Mouse (Mus musculus): ENCODE data around the gene Lcn8.
"Not testable (repeated sequence)": the region's sequence is repeated elsewhere in the genome, so short reads cannot be mapped to it uniquely, and the experiment has no call there.

Lcn8 gene

DNA sequence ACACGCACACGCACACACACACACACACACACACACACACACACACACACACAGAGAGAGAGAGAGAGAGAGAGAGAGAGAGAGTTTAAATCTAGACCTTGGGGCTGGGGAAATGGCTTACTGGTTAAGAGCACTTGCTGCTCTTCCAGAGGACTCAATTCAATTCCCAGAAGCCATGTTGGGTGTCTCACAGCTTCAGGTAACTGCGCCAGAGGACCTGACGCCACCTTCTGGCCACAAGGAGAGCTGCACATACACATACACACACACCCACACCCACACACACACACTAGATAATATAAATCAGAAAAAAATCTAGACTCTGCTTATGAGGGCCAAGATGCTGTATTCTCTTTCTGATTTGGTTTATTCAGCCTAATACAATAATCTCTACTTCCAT is 34.0 kb downstream of the Lcn8 start:
- Histone ChIP-seq H3K27me3 (ENCODE audit: insufficient read depth, low read length) (peaks cover 11% of the 10 kb centered on the region; the same call in 1 of the 2 replicates), H3K36me3 (ENCODE audit: insufficient read depth, low read length) (no peaks in the 10 kb centered on the region), H3K4me1 (replicated peaks; ENCODE audit: low read depth, low read length) (no peaks in the 10 kb centered on the region), H3K9me3 (ENCODE audit: low read length) (no peaks in the 10 kb centered on the region), H3K4me3 (replicated peaks; ENCODE audit: low read length) (no peak overlapping the region)
- no peak for TF ChIP-seq NANOG (IDR thresholded peaks at IDR 0.05; ENCODE audit: borderline replicate concordance, low read length)
- TF ChIP-seq CTCF (conservative IDR thresholded peaks at IDR 0.05; ENCODE audit: low read length) = peak; percentile 39

DNA sequence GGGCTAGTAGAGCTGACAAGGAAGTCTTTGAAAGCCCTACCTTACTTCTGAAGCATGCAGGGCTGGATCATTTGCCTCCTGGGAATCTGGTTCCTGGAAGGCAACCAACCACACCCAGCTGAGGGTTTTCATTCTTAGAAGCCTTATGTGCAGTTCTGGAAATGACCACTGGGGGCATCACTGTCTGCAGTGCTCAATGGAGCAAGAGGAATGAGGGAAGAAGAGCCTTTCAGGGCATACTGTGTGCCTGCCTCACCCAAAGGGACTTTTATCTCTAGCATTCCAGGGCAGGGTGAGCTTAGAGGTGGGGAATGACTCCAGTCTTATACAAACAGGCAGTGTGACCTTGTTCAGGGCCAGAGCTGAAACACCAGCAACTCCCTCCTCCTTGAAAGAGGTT is 41.7 kb downstream of the Lcn8 start:
- H3K4me1 ChIP-seq (replicated peaks; ENCODE audit: low read depth, low read length) = peaks cover 12% of the 10 kb centered on the region
- TF ChIP-seq CTCF (conservative IDR thresholded peaks at IDR 0.05; ENCODE audit: low read length) = peak; percentile 97
- no peak for TF ChIP-seq POU5F1 (IDR thresholded peaks at IDR 0.05; ENCODE audit: borderline replicate concordance, low read length)
- TF ChIP-seq NANOG (IDR thresholded peaks at IDR 0.05; ENCODE audit: borderline replicate concordance, low read length) = no peak
- H3K9me3 ChIP-seq (ENCODE audit: low read length) = no peaks in the 10 kb centered on the region
- no peaks in the 10 kb centered on the region for H3K27me3 ChIP-seq (ENCODE audit: insufficient read depth, low read length)
- H3K4me3 ChIP-seq (replicated peaks; ENCODE audit: low read length) = no peak overlapping the region
- H3K36me3 ChIP-seq (ENCODE audit: insufficient read depth, low read length) = no peaks in the 10 kb centered on the region

DNA sequence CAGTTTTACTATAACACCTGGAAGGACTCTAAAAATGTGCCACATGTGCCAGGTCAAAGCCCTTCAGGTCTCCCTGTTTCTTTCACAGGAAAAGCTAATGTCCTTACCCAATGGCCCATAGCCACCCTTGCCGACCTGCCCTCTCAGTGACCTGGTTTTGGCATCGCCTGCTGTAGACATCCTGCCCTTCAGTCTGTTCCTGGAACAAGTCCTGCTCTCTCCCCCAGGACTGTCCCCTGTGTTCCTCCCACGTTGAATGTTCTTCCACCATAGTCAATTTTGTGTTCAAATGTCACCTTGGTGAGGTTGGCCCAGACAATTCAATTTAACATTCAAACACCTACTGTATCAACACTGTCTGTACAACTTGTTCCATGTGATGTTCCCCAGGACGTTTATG is 44.0 kb downstream of the Lcn8 start:
- TF ChIP-seq CTCF (conservative IDR thresholded peaks at IDR 0.05; ENCODE audit: low read length) = no peak
- no peak for TF ChIP-seq POU5F1 (IDR thresholded peaks at IDR 0.05; ENCODE audit: borderline replicate concordance, low read length)
- no peak for TF ChIP-seq NANOG (IDR thresholded peaks at IDR 0.05; ENCODE audit: borderline replicate concordance, low read length)
- Histone ChIP-seq H3K9me3 (ENCODE audit: low read length) (no peaks in the 10 kb centered on the region), H3K36me3 (ENCODE audit: insufficient read depth, low read length) (no peaks in the 10 kb centered on the region), H3K27me3 (ENCODE audit: insufficient read depth, low read length) (peaks cover 6% of the 10 kb centered on the region; the same call in 1 of the 2 replicates), H3K4me1 (replicated peaks; ENCODE audit: low read depth, low read length) (peaks cover 12% of the 10 kb centered on the region), H3K4me3 (replicated peaks; ENCODE audit: low read length) (no peak overlapping the region)

DNA sequence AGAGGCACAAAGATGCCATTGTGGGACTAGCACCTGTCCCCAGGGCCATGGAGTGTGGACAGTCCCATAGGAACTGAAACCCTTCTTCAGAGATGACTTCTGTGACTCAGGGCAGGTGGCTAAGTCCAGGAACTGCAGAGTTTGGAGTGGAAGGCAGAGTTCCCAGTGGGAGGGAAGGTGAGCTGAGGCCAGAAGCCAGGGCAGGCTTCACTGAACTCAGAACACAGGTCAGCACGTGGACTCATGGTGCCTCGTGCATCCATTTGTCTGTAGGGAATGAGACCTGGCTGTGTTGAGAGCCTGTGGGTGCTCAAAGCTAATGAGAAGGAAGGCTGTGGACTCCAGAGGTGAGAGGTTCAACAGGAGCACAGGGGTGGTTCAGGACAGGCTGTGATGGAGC is 45.8 kb downstream of the Lcn8 start:
- H3K36me3 ChIP-seq (ENCODE audit: insufficient read depth, low read length) = no peaks in the 10 kb centered on the region
- peaks cover 22% of the 10 kb centered on the region for H3K27me3 ChIP-seq (ENCODE audit: insufficient read depth, low read length)

DNA sequence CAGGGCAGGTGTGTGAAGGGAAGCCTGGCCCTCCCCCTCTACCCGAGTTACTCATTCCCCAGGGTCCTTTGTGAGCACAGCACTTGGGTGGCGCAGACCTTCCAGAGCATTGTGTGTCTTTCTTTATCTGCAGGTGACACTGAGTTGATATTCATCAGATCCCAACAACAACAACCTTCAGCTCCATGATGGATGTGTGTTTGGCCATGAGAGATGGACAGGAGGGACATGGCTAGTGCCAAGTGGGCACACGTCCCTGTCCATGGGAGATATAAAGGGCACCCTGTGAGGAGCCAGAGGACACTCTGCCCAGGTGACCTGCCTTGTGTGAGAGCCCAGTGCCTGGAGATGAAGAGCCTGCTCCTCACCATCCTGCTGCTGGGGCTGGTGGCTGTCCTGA is 46.8 kb downstream of the Lcn8 start, which contains the start of gene Obp2a:
TSS of gene Obp2a (plus strand) at position 301 of the 400 bp plus-strand sequence.
- not testable (repeated sequence) for H3K9me3 ChIP-seq (ENCODE audit: low read length); H3K4me1 ChIP-seq (replicated peaks; ENCODE audit: low read depth, low read length); H3K4me3 ChIP-seq (replicated peaks; ENCODE audit: low read length); H3K36me3 ChIP-seq (ENCODE audit: insufficient read depth, low read length)
- H3K27me3 ChIP-seq (ENCODE audit: insufficient read depth, low read length) = peaks cover 32% of the 10 kb centered on the region

More for the DNA sequence above, 45.8 kb downstream of the Lcn8 start:
- Histone ChIP-seq H3K4me3 (replicated peaks; ENCODE audit: low read length) (no peak overlapping the region), H3K9me3 (ENCODE audit: low read length) (no peaks in the 10 kb centered on the region), H3K4me1 (replicated peaks; ENCODE audit: low read depth, low read length) (peaks cover 12% of the 10 kb centered on the region)
- TF ChIP-seq CTCF (conservative IDR thresholded peaks at IDR 0.05; ENCODE audit: low read length) (no peak), NANOG (IDR thresholded peaks at IDR 0.05; ENCODE audit: borderline replicate concordance, low read length) (no peak), POU5F1 (IDR thresholded peaks at IDR 0.05; ENCODE audit: borderline replicate concordance, low read length) (no peak)

DNA sequence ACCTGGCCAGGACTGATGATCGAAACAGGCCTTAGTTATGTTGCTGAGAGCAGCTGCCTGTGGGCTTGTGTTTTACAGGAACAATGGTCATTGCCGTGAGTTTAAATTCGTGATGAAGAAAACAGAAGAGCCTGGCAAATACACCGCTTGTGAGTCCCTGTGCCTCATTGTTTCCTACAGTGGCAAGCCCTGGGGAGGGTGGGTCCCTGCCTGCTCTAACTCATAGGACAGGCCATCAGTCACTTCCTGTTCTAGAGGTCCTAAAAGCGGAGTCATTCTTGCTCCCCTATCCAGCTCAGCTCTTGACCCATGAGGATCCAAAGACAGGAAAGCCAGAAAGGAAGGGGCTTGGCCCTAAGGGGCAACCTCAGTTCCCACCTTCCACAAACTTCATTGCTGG is 48.1 kb downstream of the Lcn8 start:
- H3K4me3 ChIP-seq (replicated peaks; ENCODE audit: low read length) = no peak overlapping the region
- H3K27me3 ChIP-seq (ENCODE audit: insufficient read depth, low read length) = peaks cover 35% of the 10 kb centered on the region
- H3K36me3 ChIP-seq (ENCODE audit: insufficient read depth, low read length) = no peaks in the 10 kb centered on the region
- TF ChIP-seq CTCF (conservative IDR thresholded peaks at IDR 0.05; ENCODE audit: low read length) (no peak), NANOG (IDR thresholded peaks at IDR 0.05; ENCODE audit: borderline replicate concordance, low read length) (no peak), POU5F1 (IDR thresholded peaks at IDR 0.05; ENCODE audit: borderline replicate concordance, low read length) (no peak)
- no peaks in the 10 kb centered on the region for H3K9me3 ChIP-seq (ENCODE audit: low read length)
- no peaks in the 10 kb centered on the region for H3K4me1 ChIP-seq (replicated peaks; ENCODE audit: low read depth, low read length)

DNA sequence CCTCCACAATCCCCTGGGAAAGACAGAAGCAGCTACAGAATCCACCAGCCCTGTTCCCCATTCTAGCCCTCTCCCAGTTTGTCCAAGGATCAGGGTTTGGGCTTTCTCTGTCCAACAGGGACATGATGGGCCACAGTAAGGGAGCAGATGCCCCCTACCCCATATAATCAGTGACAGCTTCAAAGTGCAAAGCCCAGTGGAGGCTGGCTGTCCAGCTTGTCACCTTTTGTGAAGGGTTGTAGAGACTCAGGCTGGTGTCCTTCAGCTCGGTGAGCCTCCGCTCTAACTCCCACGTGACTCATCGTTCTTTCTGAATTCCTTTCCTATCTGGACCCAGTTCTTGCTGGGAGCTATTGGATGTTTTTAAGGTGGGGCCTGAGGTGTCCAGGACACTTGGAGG is 50.8 kb downstream of the Lcn8 start:
- Histone ChIP-seq H3K4me3 (replicated peaks; ENCODE audit: low read length) (no peak overlapping the region), H3K36me3 (ENCODE audit: insufficient read depth, low read length) (no peaks in the 10 kb centered on the region), H3K27me3 (ENCODE audit: insufficient read depth, low read length) (peaks cover 57% of the 10 kb centered on the region), H3K9me3 (ENCODE audit: low read length) (no peaks in the 10 kb centered on the region), H3K4me1 (replicated peaks; ENCODE audit: low read depth, low read length) (peaks cover 4% of the 10 kb centered on the region; the same call in 1 of the 2 replicates)
- TF ChIP-seq NANOG (IDR thresholded peaks at IDR 0.05; ENCODE audit: borderline replicate concordance, low read length) (no peak), POU5F1 (IDR thresholded peaks at IDR 0.05; ENCODE audit: borderline replicate concordance, low read length) (no peak), CTCF (conservative IDR thresholded peaks at IDR 0.05; ENCODE audit: low read length) (no peak)
